Mouse (Mus musculus): ENCODE measurements around the gene Col6a3.

Gene Col6a3

GRCm38 (mm10) chr1:90843836-90844235 is at the start of gene Col6a3:
Gene Col6a3, minus strand, starts transcription at chr1:90843971.
- DNase-seq = no peak

- no peak for DNase-seq
Observed at GRCm38 (mm10) chr1:90885771-90886460, 42.1 kb upstream of the Col6a3 start.

GRCm38 (mm10) chr1:90876486-90877270 is 32.9 kb upstream of the Col6a3 start:
- DNase-seq = no peak

GRCm38 (mm10) chr1:90875961-90876360 is 32.2 kb upstream of the Col6a3 start:
- DNase-seq = no peak

- DNase-seq = no peak
Observed at GRCm38 (mm10) chr1:90875371-90875770, 31.6 kb upstream of the Col6a3 start.

- no peak for DNase-seq
Observed at GRCm38 (mm10) chr1:90870581-90870980, 26.8 kb upstream of the Col6a3 start.

- no peak for DNase-seq
Observed at GRCm38 (mm10) chr1:90866734-90867133, 23.0 kb upstream of the Col6a3 start.

- no peak for DNase-seq
Observed at GRCm38 (mm10) chr1:90855880-90856279, 12.1 kb upstream of the Col6a3 start.

- peak; percentile 22 for DNase-seq
Observed at GRCm38 (mm10) chr1:90849836-90850235, 6.1 kb upstream of the Col6a3 start.

- no peak for DNase-seq
Observed at GRCm38 (mm10) chr1:90845206-90845605, 1.4 kb upstream of the Col6a3 start.

GRCm38 (mm10) chr1:90842789-90843587 is 783 bp downstream of the Col6a3 start:
- DNase-seq = no peak

GRCm38 (mm10) chr1:90840250-90840649 is 3.5 kb downstream of the Col6a3 start:
- DNase-seq = peak; percentile 31

- DNase-seq = no peak
Observed at GRCm38 (mm10) chr1:90838657-90839056, 5.1 kb downstream of the Col6a3 start.

- DNase-seq = peak; percentile 82
Observed at GRCm38 (mm10) chr1:90838221-90838620, 5.5 kb downstream of the Col6a3 start.

- no peak for DNase-seq
Observed at GRCm38 (mm10) chr1:90836178-90836740, 7.5 kb downstream of the Col6a3 start.

- no peak for DNase-seq
Observed at GRCm38 (mm10) chr1:90834701-90835100, 9.1 kb downstream of the Col6a3 start.

GRCm38 (mm10) chr1:90830006-90830405 is 13.8 kb downstream of the Col6a3 start:
- no peak for DNase-seq

- DNase-seq = no peak
Observed at GRCm38 (mm10) chr1:90813226-90813625, 30.5 kb downstream of the Col6a3 start.

GRCm38 (mm10) chr1:90808930-90809329 is 34.8 kb downstream of the Col6a3 start:
- no peak for DNase-seq

- DNase-seq = no peak
Observed at GRCm38 (mm10) chr1:90803104-90803503, 40.7 kb downstream of the Col6a3 start.

GRCm38 (mm10) chr1:90801067-90801466 is 42.7 kb downstream of the Col6a3 start:
- no peak for DNase-seq

GRCm38 (mm10) chr1:90800466-90800865 is 43.3 kb downstream of the Col6a3 start:
- DNase-seq = no peak

- DNase-seq = peak; percentile 10
Observed at GRCm38 (mm10) chr1:90797276-90797891, 46.4 kb downstream of the Col6a3 start.

All from layer of hippocampus, adult 9-11 months (tissue).